Mouse (Mus musculus) urinary bladder, postnatal 36 days (tissue): ENCODE data around the gene Fnbp1.

Source experiments
- DNase-seq, 2 experiments: peaks; one replicate each; pipeline ENCODE4 v3.0.0; 2022; ENCODE audit warnings: low spot score in 2 of 2, mixed read lengths in 1 of 2

Gene Fnbp1

DNA sequence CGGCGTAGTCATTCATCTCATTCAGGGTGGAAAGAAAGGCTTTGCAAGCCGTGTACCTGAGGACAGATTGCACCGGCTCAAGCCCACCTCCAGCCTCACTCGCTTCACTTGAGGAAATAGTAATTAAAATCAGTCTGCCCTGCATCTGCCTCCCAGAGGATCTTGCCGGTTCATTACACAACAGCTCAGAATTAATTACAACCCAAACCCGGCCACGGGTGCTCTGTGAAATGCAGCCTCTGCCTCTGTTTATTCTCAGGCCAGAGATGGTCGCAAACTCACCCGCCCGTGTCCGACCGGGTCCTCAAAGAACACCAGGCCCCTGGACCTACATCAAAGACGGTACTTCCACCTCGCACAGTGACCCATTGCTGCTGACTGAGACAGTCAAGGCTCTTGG lies 45.7 kb downstream of the Fnbp1 start:
- DNase-seq = no peak

DNA sequence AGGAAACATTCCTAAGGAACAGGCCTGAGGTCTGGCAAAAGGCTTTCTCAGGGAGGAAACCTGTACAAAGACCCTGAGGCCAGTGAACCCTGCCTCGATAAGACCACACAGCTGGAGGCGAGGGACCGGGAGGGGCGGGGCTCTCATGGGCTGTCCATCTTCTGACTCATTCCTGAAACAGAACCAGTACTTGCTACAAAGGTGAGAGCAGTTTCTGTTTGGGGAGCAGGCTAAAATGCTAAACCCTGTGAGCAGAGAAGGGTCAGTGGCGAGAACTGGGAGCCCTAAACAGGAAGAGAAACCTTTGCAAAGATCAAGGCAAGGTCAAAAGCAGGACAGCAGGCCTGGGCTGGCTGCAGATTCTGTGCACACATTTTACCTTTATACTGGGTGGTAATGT lies 47.2 kb downstream of the Fnbp1 start:
- DNase-seq = no peak

- no peak for DNase-seq
Measured at GRCm38 (mm10) chr2:31092939-31093338, 48.9 kb downstream of the Fnbp1 start.

- DNase-seq = no peak
Measured at GRCm38 (mm10) chr2:31091182-31091581, 50.6 kb downstream of the Fnbp1 start.

GRCm38 (mm10) chr2:31089607-31090006 lies 52.2 kb downstream of the Fnbp1 start:
- no peak for DNase-seq

DNA sequence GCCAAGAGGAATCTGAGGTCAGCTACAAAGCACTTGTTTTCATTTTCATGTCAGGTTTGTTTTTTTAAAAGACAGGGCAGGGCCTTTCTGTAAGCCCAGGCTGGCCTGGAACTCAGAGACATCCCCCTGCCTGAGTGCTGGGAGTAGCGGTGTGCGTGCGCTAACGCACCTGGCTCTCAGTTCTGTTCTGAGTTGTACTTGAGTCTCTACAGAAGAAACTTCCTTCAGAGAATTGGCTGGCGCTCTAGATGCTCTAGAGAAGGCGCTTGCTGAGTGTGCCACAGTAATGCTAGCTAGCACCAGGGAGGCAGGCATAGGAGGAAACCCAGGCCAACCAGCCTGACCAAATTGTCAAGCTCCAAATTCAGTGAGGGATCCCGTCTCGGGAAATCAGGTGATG lies 52.9 kb downstream of the Fnbp1 start:
- no peak for DNase-seq

DNA sequence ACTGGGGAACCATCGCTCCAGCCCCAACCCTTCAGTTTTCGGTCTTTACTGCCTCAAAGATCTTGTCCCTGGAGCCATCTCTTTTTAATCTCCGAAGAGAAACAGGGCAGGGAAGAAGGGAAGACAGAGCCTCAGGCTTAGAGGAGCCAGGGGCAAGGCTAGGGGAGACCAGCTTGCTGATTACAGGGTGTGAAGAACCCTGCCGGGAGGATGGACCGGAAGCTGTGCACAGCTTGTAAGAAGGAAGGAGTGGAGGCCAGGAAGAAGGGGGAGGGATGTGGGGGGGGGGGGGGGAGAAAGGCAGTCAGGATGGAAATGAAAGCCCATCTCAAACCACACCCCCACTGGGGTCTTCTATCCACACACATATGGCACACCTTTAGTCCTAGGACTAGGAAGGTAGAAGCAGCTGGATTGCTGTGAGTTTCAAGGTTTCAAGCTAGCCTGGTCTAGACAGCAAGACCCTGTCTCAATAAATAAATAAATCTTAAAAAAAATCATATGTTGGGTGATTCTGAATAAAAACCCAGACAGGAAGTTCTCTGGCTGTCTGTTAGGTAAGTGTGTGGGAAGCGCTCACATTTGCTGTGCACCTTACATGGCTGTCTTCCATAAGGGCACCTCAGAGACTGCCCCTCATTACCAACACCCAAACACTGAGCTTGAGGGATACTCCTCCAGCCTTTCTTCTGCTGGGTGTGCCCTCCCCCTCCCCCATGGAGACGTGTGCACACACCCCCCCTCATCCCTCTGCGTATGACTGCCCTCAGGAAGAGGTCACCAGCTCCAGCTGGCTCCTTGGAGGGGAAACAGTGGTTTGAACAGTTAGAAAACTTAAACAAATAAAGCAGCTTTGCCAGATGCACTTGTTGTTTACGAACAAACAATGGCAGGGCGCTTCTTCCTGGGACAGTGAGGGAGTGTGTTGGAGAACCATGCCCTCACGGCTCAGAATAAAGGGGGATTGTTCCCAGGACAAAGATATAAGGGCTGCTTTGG lies 53.8 kb downstream of the Fnbp1 start:
- no peak for DNase-seq

DNA sequence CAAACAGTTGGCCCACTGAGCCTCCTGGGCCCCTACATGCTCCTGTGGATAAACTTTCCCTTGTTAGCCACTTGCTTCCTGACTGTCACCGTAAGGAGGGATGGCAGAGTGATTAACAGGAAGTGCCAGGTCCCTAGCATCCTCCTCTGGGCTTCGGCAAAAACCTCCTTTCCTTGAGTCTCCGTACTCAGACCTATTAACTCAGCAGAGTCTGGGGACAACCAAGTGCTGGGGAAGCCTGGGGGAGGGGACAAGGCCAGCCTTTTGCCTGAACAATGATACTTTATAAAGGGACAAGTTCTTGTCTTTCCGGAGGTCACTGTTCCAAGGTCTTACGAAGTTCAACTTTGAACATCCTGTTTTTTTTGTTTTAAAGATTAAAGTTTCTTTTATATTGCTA lies 54.7 kb downstream of the Fnbp1 start:
- no peak for DNase-seq

DNA sequence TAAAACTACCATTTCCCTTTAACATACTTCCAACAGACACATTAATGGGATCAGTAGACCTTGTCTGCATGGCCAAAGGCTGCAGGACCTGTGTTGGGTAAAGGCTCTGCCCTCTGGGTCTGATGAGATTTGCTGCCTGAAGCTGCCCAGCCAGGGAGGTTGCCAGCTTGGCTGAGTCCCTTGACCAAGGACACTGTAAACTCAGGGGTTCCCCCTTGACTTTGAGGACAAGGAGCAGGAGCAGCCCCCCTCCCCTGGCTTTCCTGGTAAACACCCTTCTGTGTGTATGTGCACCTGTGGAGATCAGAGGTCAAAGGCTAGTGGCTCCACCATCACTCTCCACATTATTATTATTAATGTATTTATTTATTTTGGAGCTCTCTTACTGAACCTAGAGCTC lies 55.3 kb downstream of the Fnbp1 start:
- no peak for DNase-seq

DNA sequence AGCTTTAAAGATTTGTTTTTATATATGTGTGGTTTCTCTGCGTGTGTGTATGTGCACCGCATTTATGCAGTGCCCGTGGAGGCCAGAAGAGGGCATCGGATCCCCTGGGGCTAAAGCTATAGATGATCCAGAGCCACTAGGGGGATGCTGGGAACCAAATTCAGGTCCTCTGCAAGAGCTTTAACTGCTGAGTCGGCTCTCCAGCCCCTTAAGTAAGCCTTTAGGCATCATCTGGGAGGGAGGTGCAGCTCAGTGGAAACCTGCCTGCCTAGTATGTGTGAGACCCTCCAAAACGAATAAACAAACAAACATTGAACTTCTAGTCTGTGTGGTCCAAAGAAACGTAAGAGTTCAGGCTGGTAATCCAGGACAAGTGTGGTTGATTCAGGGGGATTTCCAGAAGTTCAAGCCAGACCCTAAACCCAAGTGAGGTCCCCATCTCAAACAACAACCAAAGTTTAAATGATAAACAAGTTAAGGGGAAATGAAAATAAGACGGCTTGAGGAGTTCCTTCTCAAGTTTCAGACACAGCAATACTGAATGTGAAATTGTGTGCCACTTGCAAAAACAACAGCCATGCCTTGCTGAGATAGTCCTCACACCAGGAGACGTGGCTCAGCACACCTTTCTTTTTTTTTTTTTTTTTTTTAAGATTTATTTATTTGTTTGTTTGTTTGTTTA lies 57.5 kb downstream of the Fnbp1 start:
- DNase-seq = no peak

GRCm38 (mm10) chr2:31083372-31083771 lies 58.4 kb downstream of the Fnbp1 start:
- DNase-seq = no peak

DNA sequence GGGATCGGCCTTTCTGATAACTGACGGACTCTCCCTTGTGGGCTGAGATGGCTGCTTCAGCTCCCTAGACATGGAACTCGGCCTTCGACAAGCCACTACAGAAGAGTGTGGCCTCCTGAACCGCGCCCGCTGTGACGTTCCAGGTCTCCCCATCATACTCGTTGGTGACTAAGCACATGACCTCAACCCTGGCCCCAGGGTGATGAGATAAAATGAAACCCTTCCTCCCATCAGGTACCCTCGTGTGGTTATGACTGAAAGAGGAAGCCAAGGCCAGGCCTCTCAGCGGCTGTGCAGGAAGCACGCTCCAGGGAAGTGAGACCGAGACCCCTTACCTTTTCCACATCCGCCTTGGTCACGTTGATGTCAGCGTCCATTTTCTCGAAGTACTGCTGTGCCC lies 59.2 kb downstream of the Fnbp1 start:
- no peak for DNase-seq

- no peak for DNase-seq
Measured at GRCm38 (mm10) chr2:31081349-31081748, 60.5 kb downstream of the Fnbp1 start.

GRCm38 (mm10) chr2:31079117-31079516 lies 62.7 kb downstream of the Fnbp1 start:
- no peak for DNase-seq

DNA sequence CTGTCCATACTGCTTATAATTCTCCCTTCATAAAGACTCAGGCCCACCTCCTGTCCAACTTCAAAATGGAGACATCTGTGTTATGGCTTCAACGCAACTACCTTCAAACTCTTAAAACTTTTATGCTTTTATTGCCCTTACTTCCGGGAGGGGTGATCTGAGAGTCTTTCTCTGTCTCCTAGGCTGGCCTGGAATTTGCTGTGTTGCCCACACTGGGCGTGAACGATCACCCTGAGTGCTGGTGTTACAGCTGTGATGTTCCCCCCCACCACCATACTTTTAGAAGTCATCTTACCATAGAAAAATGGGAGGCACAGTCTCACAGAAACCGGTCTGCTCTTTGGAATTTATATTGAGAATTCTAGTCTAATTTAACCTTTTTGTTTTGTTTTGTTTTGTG lies 64.2 kb downstream of the Fnbp1 start:
- DNase-seq = no peak

- no peak for DNase-seq
Measured at GRCm38 (mm10) chr2:31076351-31077140, 65.3 kb downstream of the Fnbp1 start.

GRCm38 (mm10) chr2:31075836-31076235 lies 66.0 kb downstream of the Fnbp1 start:
- no peak for DNase-seq

DNA sequence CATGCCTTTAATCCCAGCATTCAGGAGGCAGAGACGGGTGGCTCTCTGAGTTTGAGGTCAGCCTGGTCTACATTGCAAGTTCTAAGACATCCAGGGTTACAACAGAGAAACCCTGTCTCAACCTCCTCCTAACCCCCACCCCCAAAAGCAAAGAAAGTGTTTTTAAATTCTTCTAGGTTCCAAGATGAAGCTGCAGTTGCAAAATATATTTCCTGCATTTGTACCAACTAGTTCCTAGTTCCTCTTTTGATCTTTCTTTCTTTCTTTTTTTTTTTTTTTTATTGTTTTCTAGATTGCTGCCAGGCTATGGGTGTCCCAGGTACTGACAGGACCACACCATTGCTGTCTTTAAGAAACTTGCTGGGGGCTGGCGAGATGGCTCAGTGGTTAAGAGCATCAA lies 66.6 kb downstream of the Fnbp1 start:
- DNase-seq = no peak

- no peak for DNase-seq
Measured at GRCm38 (mm10) chr2:31069506-31069905, 72.3 kb downstream of the Fnbp1 start.

DNA sequence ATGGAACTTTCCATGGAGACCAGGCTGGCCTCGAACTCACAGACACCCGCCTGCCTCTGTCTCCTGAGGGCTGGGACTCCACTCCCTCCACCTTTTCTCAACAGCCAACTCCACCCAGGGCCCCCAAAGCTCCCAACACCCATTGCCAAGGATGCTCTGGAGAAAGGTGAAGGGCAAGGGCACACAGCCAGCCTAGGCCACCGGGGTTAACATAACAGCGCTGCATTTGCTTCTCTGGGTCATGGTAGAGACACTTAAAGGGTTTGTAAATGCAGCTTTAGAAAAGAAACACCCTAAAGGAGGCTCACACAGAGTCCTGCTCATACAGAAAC lies 72.7 kb downstream of the Fnbp1 start:
- no peak for DNase-seq

- no peak for DNase-seq
Measured at GRCm38 (mm10) chr2:31068246-31069113, 73.3 kb downstream of the Fnbp1 start.
